Mouse (Mus musculus) hindbrain, embryonic 13.5 days (tissue): Measurements from ENCODE around the gene Nfkbie. TPM values are rescaled to one million over a fixed set of nuclear protein-coding genes. Genes with fewer than 3 reads are reported as not detected.

Source experiments
- ATAC-seq: fragments of 200-750 bp; cut with Nextera tagmentation; 2 replicates; pipeline ENCODE4 v1.8.0; 2017; ENCODE audit warnings: moderate TSS enrichment; ENCODE audit not compliant: low FRiP score
- H3K27ac ChIP-seq: fragments of 300-500 bp; sonication (generic); 2 replicates; pipeline ENCODE4 v1.5.1; 2015; ENCODE audit warnings: inconsistent platforms, mild to moderate bottlenecking, moderate library complexity
- H3K27me3 ChIP-seq: fragments of 300-500 bp; sonication (generic); 2 replicates; pipeline ENCODE4 v1.6.1; 2015; ENCODE audit warnings: mild to moderate bottlenecking, inconsistent platforms
- H3K36me3 ChIP-seq: fragments of 300-500 bp; sonication (generic); 2 replicates; pipeline ENCODE4 v1.6.1; 2015; ENCODE audit warnings: mild to moderate bottlenecking, inconsistent platforms
- H3K4me1 ChIP-seq: fragments of 300-500 bp; sonication (generic); replicated peaks from 2 replicates; pipeline ENCODE4 v1.6.1; 2015; ENCODE audit warnings: inconsistent platforms
- H3K4me2 ChIP-seq: fragments of 300-500 bp; sonication (generic); 2 replicates; pipeline ENCODE4 v1.6.1; 2015; ENCODE audit warnings: inconsistent platforms, mild to moderate bottlenecking, moderate library complexity
- H3K4me3 ChIP-seq: fragments of 300-500 bp; sonication (generic); 2 replicates; pipeline ENCODE4 v1.5.1; 2015; ENCODE audit warnings: mild to moderate bottlenecking, inconsistent platforms
- H3K9ac ChIP-seq: fragments of 300-500 bp; sonication (generic); 2 replicates; pipeline ENCODE4 v1.6.1; 2015; ENCODE audit warnings: mild to moderate bottlenecking, inconsistent platforms
- H3K9me3 ChIP-seq: fragments of 300-500 bp; sonication (generic); 2 replicates; pipeline ENCODE4 v1.6.1; 2016; ENCODE audit warnings: inconsistent platforms
- WGBS: fragments of 180-500 bp; shearing (Covaris S2); methylation state at CpG from one replicate; pipeline ENCODE4 v1.1.7; 2015; 5-methylcytosine and 5-hydroxymethylcytosine counted together
- polyA plus RNA-seq: library from polyadenylated mRNA; unstranded; fragments of >200 nt; fragmentation: Nextera tagmentation; extraction: Ambion mirVana; gene quantifications from 2 replicates; pipeline ENCODE4 v1.2.1, GENCODE M21; 2015

Gene Nfkbie
- polyA plus RNA-seq, 1 experiment from 2014 or later: 6.5 TPM

DNA sequence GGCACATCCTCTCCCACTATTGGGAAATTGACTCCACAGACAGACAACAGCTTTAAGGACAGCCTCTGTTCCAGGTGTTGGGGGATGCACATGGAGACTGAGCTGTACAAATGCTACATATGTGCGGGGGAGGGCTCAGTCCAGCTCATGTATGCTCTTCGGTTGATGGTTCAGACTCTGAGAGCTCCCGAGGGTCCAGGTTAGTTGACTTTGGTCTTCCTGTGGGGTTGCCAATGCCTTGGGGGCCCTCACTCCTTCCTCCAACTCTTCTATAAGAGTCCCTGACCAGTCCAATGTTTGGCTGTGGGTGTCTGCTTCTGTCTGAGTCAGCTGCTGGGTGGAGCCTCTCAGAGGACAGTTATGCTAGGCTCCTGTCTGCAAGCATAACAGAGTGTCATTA is 2.4 kb upstream of the Nfkbie start:
- H3K27me3 ChIP-seq: peaks cover 28% of the 10 kb centered on the region
- H3K4me3 ChIP-seq: no peak overlapping the region
- H3K9me3 ChIP-seq: no peaks in the 10 kb centered on the region
- H3K4me2 ChIP-seq: no peak overlapping the region
- H3K36me3 ChIP-seq: no peaks in the 10 kb centered on the region
- H3K9ac ChIP-seq: no peak overlapping the region
- H3K4me1 ChIP-seq: peaks cover 34% of the 10 kb centered on the region
- H3K27ac ChIP-seq: no peak overlapping the region
- no peak for ATAC-seq
- WGBS: 89% methylated on average over 3 of the region's 3 CpGs

- H3K9ac ChIP-seq: no peak overlapping the region
- ATAC-seq: no peak
- WGBS: 58% methylated on average over 1 of the region's 1 CpGs
Observed at GRCm38 (mm10) chr17:45554420-45554819, 1.1 kb upstream of the Nfkbie start.

DNA sequence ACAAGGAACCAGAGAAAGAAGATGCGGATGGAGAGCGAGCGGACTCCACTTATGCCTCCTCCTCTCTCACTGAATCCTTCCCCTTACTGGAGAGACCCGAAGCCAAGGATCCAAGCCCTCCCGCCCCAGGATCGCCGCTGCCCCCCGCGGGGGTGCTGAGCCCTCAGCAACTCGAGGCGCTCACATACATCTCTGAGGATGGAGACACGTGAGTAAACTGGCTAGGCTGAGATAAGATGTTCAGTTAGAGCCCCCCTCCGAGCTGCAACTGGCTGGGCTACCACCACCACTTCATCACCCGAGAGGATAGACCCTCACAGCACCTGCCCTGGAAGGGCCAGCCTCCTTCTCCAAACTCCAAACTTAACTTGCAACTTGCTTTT is 595 bp downstream of the Nfkbie start:
- Histone ChIP-seq H3K4me1 (peaks cover 24% of the 10 kb centered on the region), H3K4me2 (peak overlapping the region; percentile 96), H3K27ac (0 out of 2 replicates have a peak overlapping the region, but pooled peaks have one; percentile 13), H3K9ac (peak overlapping the region; percentile 85), H3K4me3 (peak overlapping the region; percentile 58), H3K36me3 (no peaks in the 10 kb centered on the region), H3K27me3 (peaks cover 22% of the 10 kb centered on the region), H3K9me3 (no peaks in the 10 kb centered on the region)
- WGBS: 3% methylated on average over 14 of the region's 14 CpGs
- ATAC-seq: no peak

More at GRCm38 (mm10) chr17:45554420-45554819, 1.1 kb upstream of the Nfkbie start:
- H3K9me3 ChIP-seq: no peaks in the 10 kb centered on the region
- H3K27me3 ChIP-seq: peaks cover 25% of the 10 kb centered on the region
- H3K4me2 ChIP-seq: no peak overlapping the region
- peaks cover 32% of the 10 kb centered on the region for H3K4me1 ChIP-seq
- H3K36me3 ChIP-seq: no peaks in the 10 kb centered on the region
- H3K27ac ChIP-seq: no peak overlapping the region
- H3K4me3 ChIP-seq: no peak overlapping the region

DNA sequence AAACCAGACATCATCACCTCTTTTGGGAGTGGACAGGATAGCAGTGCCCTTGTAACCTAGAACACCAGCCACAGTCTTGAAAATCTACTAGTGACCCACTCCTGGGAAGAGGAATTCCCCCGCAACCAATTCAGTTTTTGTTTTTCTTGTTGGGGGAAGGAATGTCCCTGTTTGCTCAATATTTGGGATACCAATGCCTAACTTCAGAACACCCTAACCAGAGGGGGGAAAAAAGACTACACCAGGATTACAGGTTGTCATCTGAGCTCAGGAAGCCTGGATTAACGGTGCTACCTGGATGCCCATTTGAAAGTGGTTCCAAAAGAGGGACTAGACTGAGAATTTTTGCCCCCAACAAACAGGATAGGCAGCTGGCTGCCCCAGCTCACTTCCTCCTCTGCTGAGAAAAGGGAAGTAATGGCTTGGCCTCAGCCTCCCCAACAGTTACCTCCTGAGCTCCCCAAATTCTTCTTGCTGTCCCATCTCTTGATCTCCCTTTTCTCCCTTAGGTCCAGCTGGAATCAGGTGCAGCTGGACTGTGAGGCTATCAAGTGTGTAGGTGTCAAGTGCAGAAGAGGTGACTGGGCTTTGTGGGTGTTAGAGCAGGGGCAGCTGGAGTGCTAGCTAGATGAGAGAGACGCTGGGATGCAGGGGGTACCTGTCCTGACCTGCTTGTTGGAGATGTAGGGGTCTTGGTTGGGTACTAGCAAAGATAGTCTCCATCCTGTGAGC is 1.2 kb downstream of the Nfkbie start:
- Histone ChIP-seq H3K4me3 (peak overlapping the region; percentile 58), H3K4me1 (peaks cover 24% of the 10 kb centered on the region), H3K4me2 (peak overlapping the region; percentile 96), H3K36me3 (no peaks in the 10 kb centered on the region), H3K27me3 (peaks cover 22% of the 10 kb centered on the region), H3K27ac (no peak overlapping the region), H3K9ac (peak overlapping the region; percentile 85), H3K9me3 (no peaks in the 10 kb centered on the region)
- WGBS: 69% methylated on average over 3 of the region's 3 CpGs
- no peak for ATAC-seq

DNA sequence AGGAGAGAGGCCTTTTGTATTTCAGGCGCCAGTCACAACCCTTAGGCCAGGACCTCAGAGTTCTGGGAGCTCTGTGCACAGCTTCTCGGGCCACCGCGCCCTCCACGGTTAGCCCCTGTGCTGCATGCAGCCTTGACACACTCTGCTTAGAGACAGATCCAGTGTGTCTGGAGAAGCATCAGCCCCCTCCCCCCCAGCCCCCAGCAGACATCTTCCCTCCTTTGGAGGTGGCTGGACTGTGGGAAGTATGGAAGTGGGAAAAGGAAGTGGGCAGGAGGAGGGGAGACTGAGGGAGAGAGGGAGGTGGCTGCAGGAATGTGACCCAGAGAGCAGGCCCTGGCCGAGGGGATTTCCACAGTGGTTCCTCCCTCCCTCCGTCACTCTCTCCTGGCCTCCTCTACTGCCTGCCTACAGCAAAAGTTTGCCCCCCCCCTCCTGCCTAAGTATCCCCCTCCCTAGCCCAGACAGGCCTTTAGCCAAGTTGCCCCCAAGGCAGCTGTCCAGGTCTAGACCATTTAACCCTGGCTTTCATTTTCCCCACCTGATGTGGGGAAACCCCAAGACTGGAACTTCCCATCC is 1.8 kb downstream of the Nfkbie start:
- Histone ChIP-seq H3K4me2 (no peak overlapping the region), H3K27me3 (peaks cover 22% of the 10 kb centered on the region), H3K4me1 (peaks cover 21% of the 10 kb centered on the region), H3K9ac (peak overlapping the region; percentile 43; the same call in 1 of the 2 replicates), H3K9me3 (no peaks in the 10 kb centered on the region), H3K4me3 (no peak overlapping the region), H3K36me3 (no peaks in the 10 kb centered on the region), H3K27ac (no peak overlapping the region)
- 73% methylated on average over 7 of the region's 7 CpGs for WGBS
- no peak for ATAC-seq

GRCm38 (mm10) chr17:45557998-45558862 is 2.7 kb downstream of the Nfkbie start:
- ATAC-seq: no peak
- WGBS: 72% methylated on average over 16 of the region's 16 CpGs
- no peak overlapping the region for H3K9ac ChIP-seq
- no peaks in the 10 kb centered on the region for H3K9me3 ChIP-seq
- no peaks in the 10 kb centered on the region for H3K36me3 ChIP-seq
- peaks cover 22% of the 10 kb centered on the region for H3K27me3 ChIP-seq
- H3K4me3 ChIP-seq: 0 out of 2 replicates have a peak overlapping the region, but pooled peaks have one; percentile 6
- H3K4me2 ChIP-seq: no peak overlapping the region
- no peak overlapping the region for H3K27ac ChIP-seq
- H3K4me1 ChIP-seq: peaks cover 21% of the 10 kb centered on the region

DNA sequence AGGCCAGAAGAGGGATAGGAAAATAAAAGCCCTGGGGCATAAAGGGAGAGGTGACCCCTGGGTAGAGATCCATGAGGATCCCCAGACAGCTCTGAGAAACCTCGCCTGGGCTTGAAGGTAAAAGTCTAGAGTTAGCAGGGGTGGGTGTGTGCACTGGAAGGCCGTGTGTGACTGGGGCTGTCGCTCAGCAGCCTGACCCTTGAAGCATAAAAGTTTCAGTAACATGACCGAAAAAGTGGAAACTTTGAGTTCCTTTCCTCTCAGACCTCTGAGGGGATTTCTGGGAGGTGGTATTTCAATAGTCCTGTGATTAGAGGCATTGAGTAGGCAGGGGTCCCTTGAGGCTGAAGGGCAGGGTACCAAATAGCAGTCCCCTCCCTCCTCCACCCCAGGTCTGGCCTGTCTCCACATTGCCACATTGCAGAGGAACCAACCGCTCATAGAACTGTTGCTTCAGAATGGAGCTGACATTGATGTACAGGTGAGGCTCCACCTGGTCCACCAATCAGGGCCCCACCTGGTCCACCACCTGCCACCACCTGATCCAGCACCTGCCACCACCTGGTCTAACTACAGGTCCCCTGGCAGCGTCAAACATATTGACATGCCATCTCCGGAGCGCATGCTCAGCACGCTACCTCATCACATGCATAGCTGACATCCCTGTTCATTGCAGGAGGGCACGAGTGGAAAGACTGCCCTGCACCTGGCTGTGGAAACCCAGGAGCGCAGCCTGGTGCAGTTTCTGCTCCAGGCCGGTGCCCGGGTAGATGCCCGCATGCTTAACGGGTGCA is 4.4 kb downstream of the Nfkbie start:
- H3K4me2 ChIP-seq: no peak overlapping the region
- H3K4me3 ChIP-seq: no peak overlapping the region
- peaks cover 10% of the 10 kb centered on the region for H3K27me3 ChIP-seq
- H3K9ac ChIP-seq: no peak overlapping the region
- no peak overlapping the region for H3K27ac ChIP-seq
- H3K36me3 ChIP-seq: no peaks in the 10 kb centered on the region
- H3K9me3 ChIP-seq: no peaks in the 10 kb centered on the region
- ATAC-seq: no peak
- H3K4me1 ChIP-seq: peaks cover 29% of the 10 kb centered on the region
- 89% methylated on average over 15 of the region's 15 CpGs for WGBS

DNA sequence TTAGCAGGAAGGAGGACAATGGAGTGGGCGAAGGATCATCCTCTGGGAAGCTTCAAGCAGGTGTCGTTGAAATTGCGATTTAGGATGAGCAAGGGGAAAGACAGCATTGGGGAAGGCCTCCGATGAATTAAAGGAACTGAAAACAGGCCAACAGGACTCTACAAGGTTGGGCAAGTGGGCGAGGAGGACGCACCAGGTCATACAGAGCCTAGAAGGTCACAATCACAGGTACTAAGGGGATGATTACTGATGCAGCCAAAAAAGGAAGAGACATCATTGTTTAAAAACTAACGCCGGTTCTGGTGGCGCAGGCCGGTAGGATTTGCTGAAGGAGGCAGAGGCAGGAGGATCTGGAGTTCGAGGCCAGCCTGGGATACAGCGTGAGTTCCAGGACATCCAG is 7.7 kb downstream of the Nfkbie start:
- no peak for ATAC-seq

DNA sequence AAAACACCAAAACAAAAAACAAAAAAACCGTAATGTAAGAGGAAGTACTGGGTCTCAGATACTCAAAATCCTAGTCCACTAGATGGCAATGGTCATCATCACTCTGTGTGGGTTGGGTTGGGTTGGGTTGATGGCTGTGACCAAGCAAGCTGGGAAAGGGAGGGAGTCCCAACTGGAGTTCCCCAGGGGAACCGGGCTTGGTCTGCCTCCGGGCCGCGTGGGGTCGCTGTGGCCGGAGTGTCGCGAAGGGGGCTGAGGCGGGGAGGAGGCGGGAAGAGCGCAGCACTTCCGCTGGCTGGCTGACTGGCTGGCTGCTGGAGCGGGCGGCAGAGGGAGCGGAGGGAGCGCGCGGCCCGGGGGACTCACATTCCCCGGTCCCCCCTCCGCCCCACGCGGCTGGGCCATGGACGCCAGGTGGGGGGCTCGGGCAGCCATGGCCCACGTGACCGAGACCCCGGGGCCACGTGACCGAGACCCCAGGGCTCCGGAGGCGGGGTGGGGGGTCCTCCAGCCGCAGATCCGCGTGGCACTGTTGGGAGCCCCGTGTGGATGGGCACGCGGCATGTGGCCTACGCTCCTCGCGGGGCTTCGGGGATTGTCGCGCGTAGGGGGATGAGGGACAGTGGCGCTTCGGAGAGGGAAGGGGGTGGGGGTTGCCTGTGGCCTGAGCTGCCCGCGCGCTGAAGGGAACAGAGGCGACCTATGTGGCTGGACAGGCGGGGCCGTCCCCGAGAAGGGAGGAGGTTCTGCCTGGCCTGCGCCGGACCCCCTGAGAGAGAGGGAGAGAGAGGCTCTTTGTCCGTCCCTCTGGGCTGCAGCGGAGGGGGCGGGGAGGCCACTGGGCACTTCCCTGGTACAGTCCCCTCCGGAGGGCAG is 8.4 kb downstream of the Nfkbie start, which contains the start of gene Slc35b2:
Slc35b2 (plus strand) TSS at position 220 of the 876 bp plus-strand sequence.
- peak; percentile 86 for ATAC-seq
- Histone ChIP-seq H3K27me3 (no peaks in the 10 kb centered on the region), H3K27ac (peak within 1 kb of the TSS; percentile 89), H3K36me3 (peaks cover 34% of the 10 kb centered on the region), H3K9me3 (no peaks in the 10 kb centered on the region), H3K4me3 (peak within 1 kb of the TSS; percentile 77), H3K9ac (peak within 1 kb of the TSS; percentile 93), H3K4me2 (peak within 1 kb of the TSS; percentile 98), H3K4me1 (peaks cover 42% of the 10 kb centered on the region)
- under 1% methylated on average over 57 of the region's 61 CpGs for WGBS

More for the DNA sequence above, 7.7 kb downstream of the Nfkbie start:
- H3K4me2 ChIP-seq: peak overlapping the region; percentile 98
- H3K27me3 ChIP-seq: no peaks in the 10 kb centered on the region
- no peak overlapping the region for H3K9ac ChIP-seq
- H3K36me3 ChIP-seq: peaks cover 27% of the 10 kb centered on the region
- WGBS: 82% methylated on average over 12 of the region's 12 CpGs
- no peak overlapping the region for H3K27ac ChIP-seq
- H3K9me3 ChIP-seq: no peaks in the 10 kb centered on the region
- H3K4me1 ChIP-seq: peaks cover 39% of the 10 kb centered on the region
- peak overlapping the region; percentile 77; the same call in 1 of the 2 replicates for H3K4me3 ChIP-seq

DNA sequence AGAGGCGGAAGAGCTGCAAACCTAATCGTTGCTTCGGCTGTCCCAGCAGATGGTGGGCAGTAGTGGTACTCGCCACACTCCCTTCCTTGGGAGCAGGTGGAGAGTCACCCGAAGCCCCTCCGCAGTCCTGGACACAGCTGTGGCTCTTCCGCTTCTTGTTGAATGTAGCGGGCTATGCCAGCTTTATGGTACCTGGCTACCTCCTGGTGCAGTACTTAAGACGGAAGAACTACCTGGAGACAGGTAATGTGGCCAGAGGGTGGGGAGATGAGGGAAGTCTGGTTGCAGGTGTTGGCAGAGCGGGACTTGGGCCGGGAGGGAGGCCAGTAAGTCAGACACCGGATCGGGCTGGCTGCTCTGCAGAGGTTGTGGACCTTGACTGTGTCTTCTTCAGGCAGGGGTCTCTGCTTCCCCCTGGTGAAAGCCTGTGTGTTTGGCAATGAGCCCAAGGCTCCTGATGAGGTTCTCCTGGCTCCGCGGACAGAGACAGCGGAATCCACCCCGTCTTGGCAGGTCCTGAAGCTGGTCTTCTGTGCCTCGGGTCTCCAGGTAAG is 9.1 kb downstream of the Nfkbie start:
- 8% methylated on average over 18 of the region's 18 CpGs for WGBS
- H3K4me3 ChIP-seq: peak overlapping the region; percentile 77
- peak overlapping the region; percentile 89 for H3K27ac ChIP-seq
- H3K36me3 ChIP-seq: peaks cover 41% of the 10 kb centered on the region
- H3K27me3 ChIP-seq: no peaks in the 10 kb centered on the region
- peak; percentile 4; the same call in 1 of the 2 replicates for ATAC-seq
- peaks cover 49% of the 10 kb centered on the region for H3K4me1 ChIP-seq
- no peaks in the 10 kb centered on the region for H3K9me3 ChIP-seq
- H3K9ac ChIP-seq: peak overlapping the region; percentile 93
- peak overlapping the region; percentile 98 for H3K4me2 ChIP-seq
